Mouse (Mus musculus): ENCODE data around the gene Agap1. TPM values are rescaled to one million over a fixed set of nuclear protein-coding genes. Genes with fewer than 3 reads are reported as not detected.

Gene Agap1
- polyA plus RNA-seq, 1 experiment = 12.1 TPM

DNA sequence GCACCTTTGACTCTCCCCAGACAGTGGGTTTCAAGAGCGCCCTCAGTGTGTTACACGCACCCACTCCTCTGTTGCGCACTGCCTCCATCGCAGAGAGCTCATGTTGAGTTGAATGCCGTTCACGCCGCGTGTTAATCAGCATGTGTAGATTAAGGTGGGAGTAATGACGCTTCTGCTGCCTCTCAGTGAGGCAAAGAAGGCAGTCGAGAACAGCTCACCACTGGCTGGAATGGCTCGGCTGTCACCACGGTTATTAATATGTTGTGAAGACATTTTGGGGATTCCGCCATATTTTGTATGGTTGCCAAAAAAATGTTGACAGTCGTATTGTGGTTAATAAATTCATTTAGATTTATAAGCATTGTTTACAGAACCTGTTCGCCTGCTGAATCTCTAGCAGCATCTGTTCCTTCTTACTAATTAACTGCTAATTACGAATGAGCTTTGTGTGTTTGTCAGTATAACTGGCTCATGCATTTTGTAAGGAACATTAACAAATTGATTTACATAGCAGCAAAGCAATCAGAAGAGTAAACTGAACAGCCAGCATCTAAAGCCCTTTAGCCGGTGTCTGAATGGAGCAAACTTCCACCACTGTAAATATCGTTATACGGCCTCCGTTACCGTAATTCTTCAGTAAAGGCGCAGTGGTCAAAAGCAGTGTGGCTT, 235.1 kb downstream of the Agap1 start:
- Histone ChIP-seq H3K4me1 (ENCODE audit: control insufficient read depth, insufficient read depth, low read length) (no peaks in the 10 kb centered on the region), H3K27ac (ENCODE audit: control insufficient read depth, insufficient read depth, low read depth, low read length, poor library complexity) (no peak overlapping the region), H3K4me3 (replicated peaks; ENCODE audit: control insufficient read depth, low read depth, low read length) (no peak overlapping the region)
- WGBS = 89% methylated on average over 22 of the region's 22 CpGs
- TF ChIP-seq CTCF (IDR thresholded peaks at IDR 0.05; ENCODE audit: control insufficient read depth, insufficient read depth, low read length) (no peak), POLR2A (IDR thresholded peaks at IDR 0.05; ENCODE audit: borderline replicate concordance, control insufficient read depth, low read depth, low read length) (no peak)

DNA sequence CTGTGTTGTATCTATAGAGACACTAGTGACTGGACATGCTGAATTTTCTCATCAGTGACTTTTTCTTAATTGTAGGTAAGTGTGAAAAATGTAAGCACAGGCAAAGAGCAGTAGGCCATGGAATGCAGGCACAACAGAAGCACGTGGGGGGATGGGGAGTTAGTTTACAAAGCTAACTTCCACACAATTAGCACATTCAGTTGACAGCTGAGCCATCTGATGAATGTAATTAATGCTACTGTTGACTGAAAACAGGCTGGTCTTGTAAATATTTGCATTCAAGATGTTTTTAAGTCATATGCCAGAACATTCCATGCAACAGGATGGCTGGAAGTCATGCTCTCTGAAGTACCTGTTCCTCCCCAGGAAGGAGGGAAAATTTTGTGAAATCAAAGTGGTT, 236.5 kb downstream of the Agap1 start:
- Histone ChIP-seq H3K4me1 (ENCODE audit: control insufficient read depth, insufficient read depth, low read length) (no peaks in the 10 kb centered on the region), H3K4me3 (replicated peaks; ENCODE audit: control insufficient read depth, low read depth, low read length) (no peak overlapping the region), H3K27ac (ENCODE audit: control insufficient read depth, insufficient read depth, low read depth, low read length, poor library complexity) (no peak overlapping the region)
- TF ChIP-seq CTCF (IDR thresholded peaks at IDR 0.05; ENCODE audit: control insufficient read depth, insufficient read depth, low read length) = no peak
- TF ChIP-seq POLR2A (IDR thresholded peaks at IDR 0.05; ENCODE audit: borderline replicate concordance, control insufficient read depth, low read depth, low read length) = no peak
- WGBS = 71% methylated on average over 1 of the region's 1 CpGs

- Histone ChIP-seq H3K4me1 (ENCODE audit: control insufficient read depth, insufficient read depth, low read length) (no peaks in the 10 kb centered on the region), H3K27ac (ENCODE audit: control insufficient read depth, insufficient read depth, low read depth, low read length, poor library complexity) (no peak overlapping the region), H3K4me3 (replicated peaks; ENCODE audit: control insufficient read depth, low read depth, low read length) (no peak overlapping the region)
- TF ChIP-seq CTCF (IDR thresholded peaks at IDR 0.05; ENCODE audit: control insufficient read depth, insufficient read depth, low read length) (no peak), POLR2A (IDR thresholded peaks at IDR 0.05; ENCODE audit: borderline replicate concordance, control insufficient read depth, low read depth, low read length) (no peak)
- WGBS = 91% methylated on average over 12 of the region's 12 CpGs
Observed at GRCm38 (mm10) chr1:89692420-89692819, 237.8 kb downstream of the Agap1 start.

- H3K27ac ChIP-seq (ENCODE audit: control insufficient read depth, insufficient read depth, low read depth, low read length, poor library complexity) = no peak overlapping the region
- no peaks in the 10 kb centered on the region for H3K4me1 ChIP-seq (ENCODE audit: control insufficient read depth, insufficient read depth, low read length)
- no peak for TF ChIP-seq CTCF (IDR thresholded peaks at IDR 0.05; ENCODE audit: control insufficient read depth, insufficient read depth, low read length)
- no peak for TF ChIP-seq POLR2A (IDR thresholded peaks at IDR 0.05; ENCODE audit: borderline replicate concordance, control insufficient read depth, low read depth, low read length)
- WGBS = 87% methylated on average over 5 of the region's 5 CpGs
- no peak overlapping the region for H3K4me3 ChIP-seq (replicated peaks; ENCODE audit: control insufficient read depth, low read depth, low read length)
Observed at GRCm38 (mm10) chr1:89694916-89695315, 240.3 kb downstream of the Agap1 start.

DNA sequence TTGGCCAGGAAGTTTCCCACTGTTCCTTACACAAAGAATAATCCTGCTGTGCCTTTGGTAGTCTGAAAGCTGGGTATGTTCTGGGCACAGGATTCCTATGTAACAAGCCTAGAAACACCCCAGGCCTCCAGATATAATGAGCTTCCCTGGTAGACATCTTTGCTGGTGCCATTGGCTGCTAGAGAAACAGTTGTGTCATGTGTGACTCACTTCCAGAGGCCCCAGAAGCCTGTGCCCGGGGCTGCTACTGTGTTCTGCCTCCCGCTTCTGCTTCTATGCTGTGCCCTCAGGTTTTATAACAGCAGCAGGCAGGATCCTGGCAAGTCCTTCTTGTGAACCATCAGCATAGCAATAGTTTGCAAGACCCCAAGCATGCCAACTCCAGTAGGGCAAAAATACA, 242.6 kb downstream of the Agap1 start:
- Histone ChIP-seq H3K27ac (ENCODE audit: control insufficient read depth, insufficient read depth, low read depth, low read length, poor library complexity) (no peak overlapping the region), H3K4me1 (ENCODE audit: control insufficient read depth, insufficient read depth, low read length) (no peaks in the 10 kb centered on the region), H3K4me3 (replicated peaks; ENCODE audit: control insufficient read depth, low read depth, low read length) (no peak overlapping the region)
- WGBS = 69% methylated on average over 2 of the region's 2 CpGs
- TF ChIP-seq CTCF (IDR thresholded peaks at IDR 0.05; ENCODE audit: control insufficient read depth, insufficient read depth, low read length) (no peak), POLR2A (IDR thresholded peaks at IDR 0.05; ENCODE audit: borderline replicate concordance, control insufficient read depth, low read depth, low read length) (no peak)

DNA sequence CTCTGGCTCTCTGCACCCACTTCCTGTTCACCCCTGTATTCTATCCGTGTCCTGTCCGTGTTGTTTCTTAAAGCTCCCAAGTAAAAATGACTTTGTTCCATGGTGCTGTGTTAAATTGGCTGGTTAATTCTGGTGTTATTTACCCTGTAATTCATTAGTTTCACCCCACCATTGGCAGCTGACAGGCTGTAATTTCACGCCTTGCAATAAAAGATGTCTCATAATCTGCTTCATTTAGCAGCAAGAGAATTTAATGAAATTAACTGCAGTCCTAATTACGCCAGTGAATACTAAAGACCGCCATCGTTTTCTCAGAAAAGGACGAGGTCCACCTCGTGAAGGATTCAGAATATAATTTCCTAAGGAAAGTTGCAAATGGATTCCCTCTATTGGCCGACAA, 245.6 kb downstream of the Agap1 start:
- no peak for TF ChIP-seq POLR2A (IDR thresholded peaks at IDR 0.05; ENCODE audit: borderline replicate concordance, control insufficient read depth, low read depth, low read length)
- WGBS = 85% methylated on average over 9 of the region's 9 CpGs
- Histone ChIP-seq H3K27ac (ENCODE audit: control insufficient read depth, insufficient read depth, low read depth, low read length, poor library complexity) (no peak overlapping the region), H3K4me3 (replicated peaks; ENCODE audit: control insufficient read depth, low read depth, low read length) (no peak overlapping the region), H3K4me1 (ENCODE audit: control insufficient read depth, insufficient read depth, low read length) (no peaks in the 10 kb centered on the region)

GRCm38 (mm10) chr1:89701162-89701730, 246.6 kb downstream of the Agap1 start:
- Histone ChIP-seq H3K27ac (ENCODE audit: control insufficient read depth, insufficient read depth, low read depth, low read length, poor library complexity) (no peak overlapping the region), H3K4me3 (replicated peaks; ENCODE audit: control insufficient read depth, low read depth, low read length) (no peak overlapping the region), H3K4me1 (ENCODE audit: control insufficient read depth, insufficient read depth, low read length) (no peaks in the 10 kb centered on the region)
- WGBS = 82% methylated on average over 5 of the region's 5 CpGs
- TF ChIP-seq POLR2A (IDR thresholded peaks at IDR 0.05; ENCODE audit: borderline replicate concordance, control insufficient read depth, low read depth, low read length) (no peak), CTCF (IDR thresholded peaks at IDR 0.05; ENCODE audit: control insufficient read depth, insufficient read depth, low read length) (no peak)

DNA sequence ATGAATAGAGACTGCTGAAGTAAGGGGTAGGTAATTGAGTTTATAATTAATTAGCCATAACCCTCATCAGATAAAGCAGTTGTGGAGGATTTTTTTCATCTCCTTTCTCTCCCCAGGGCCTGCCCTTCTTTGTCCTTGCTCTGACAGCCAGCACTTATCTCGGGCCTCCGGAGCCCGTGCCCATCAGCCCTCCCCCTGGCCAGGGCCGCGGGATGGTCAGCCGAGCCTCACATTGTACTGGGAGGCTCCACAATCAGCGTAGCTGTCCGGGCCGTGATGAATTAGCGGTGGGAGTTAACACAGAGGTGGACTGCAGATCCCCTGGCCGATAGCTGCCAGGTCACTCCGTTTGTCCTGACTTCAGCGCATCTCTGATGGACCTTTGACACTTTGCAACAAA, 248.7 kb downstream of the Agap1 start:
- Histone ChIP-seq H3K4me1 (ENCODE audit: control insufficient read depth, insufficient read depth, low read length) (no peaks in the 10 kb centered on the region), H3K4me3 (replicated peaks; ENCODE audit: control insufficient read depth, low read depth, low read length) (no peak overlapping the region), H3K27ac (ENCODE audit: control insufficient read depth, insufficient read depth, low read depth, low read length, poor library complexity) (no peak overlapping the region)
- 86% methylated on average over 13 of the region's 13 CpGs for WGBS
- TF ChIP-seq CTCF (IDR thresholded peaks at IDR 0.05; ENCODE audit: control insufficient read depth, insufficient read depth, low read length) = no peak
- TF ChIP-seq POLR2A (IDR thresholded peaks at IDR 0.05; ENCODE audit: borderline replicate concordance, control insufficient read depth, low read depth, low read length) = no peak

- Histone ChIP-seq H3K4me1 (ENCODE audit: control insufficient read depth, insufficient read depth, low read length) (no peaks in the 10 kb centered on the region), H3K4me3 (replicated peaks; ENCODE audit: control insufficient read depth, low read depth, low read length) (no peak overlapping the region), H3K27ac (ENCODE audit: control insufficient read depth, insufficient read depth, low read depth, low read length, poor library complexity) (no peak overlapping the region)
- TF ChIP-seq CTCF (IDR thresholded peaks at IDR 0.05; ENCODE audit: control insufficient read depth, insufficient read depth, low read length) (no peak), POLR2A (IDR thresholded peaks at IDR 0.05; ENCODE audit: borderline replicate concordance, control insufficient read depth, low read depth, low read length) (no peak)
- WGBS = 93% methylated on average over 6 of the region's 6 CpGs
Observed at GRCm38 (mm10) chr1:89705670-89706069, 251.1 kb downstream of the Agap1 start.

Measured in bone marrow, adult 2 months (tissue).